Mouse (Mus musculus) gastrocnemius, postnatal 10 days (tissue): ENCODE results near the gene Myrip. TPM values are rescaled to one million over a fixed set of nuclear protein-coding genes. Genes with fewer than 3 reads are reported as not detected.
"Not testable (repeated sequence)": the region's sequence is repeated elsewhere in the genome, so short reads cannot be mapped to it uniquely, and the experiment has no call there.

Source experiments
- DNase-seq: peaks from one replicate; pipeline ENCODE4 v3.0.0; 2021; ENCODE audit warnings: mixed read lengths
- long read RNA-seq, 2 experiments: library from polyadenylated mRNA; stranded (forward); transcript quantifications; one replicate each; pipeline ENCODE4 v2.0.0; 2021
- total RNA-seq, 2 experiments: library from RNA; stranded (reverse); gene quantifications; 2 replicates each; pipeline ENCODE4 v1.2.3; 2021

The Myrip gene
- 1 to 10 TPM in 1 of 2 experiments, under 1 TPM in 1; 0.54 to 1.5 TPM for total RNA-seq
- long read RNA-seq, experiment 1, result 0 reads
- long read RNA-seq, experiment 2, result 0 reads

DNA sequence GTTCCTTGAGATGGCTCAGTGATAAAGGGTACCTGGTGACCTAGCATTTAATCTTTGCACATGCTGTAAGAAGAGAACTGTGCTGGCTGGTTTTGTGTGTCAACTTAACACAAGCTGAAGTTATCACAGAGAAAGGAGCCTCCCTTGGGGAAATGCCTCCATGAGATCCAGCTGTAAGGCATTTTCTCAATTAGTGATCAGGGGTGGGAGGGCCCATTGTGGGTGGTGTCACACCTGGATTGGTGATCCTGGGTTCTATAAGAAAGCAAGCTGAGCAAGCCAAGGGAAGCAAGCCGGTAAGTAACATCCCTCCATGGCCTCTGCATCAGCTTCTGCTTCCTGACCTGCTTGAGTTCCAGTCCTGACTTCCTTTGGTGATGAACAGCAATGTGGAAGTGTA is at the start of gene Myrip:
Gene Myrip (plus strand): TSS at position 301 of the 400 bp plus-strand sequence.
- DNase-seq, result not testable (repeated sequence)

DNA sequence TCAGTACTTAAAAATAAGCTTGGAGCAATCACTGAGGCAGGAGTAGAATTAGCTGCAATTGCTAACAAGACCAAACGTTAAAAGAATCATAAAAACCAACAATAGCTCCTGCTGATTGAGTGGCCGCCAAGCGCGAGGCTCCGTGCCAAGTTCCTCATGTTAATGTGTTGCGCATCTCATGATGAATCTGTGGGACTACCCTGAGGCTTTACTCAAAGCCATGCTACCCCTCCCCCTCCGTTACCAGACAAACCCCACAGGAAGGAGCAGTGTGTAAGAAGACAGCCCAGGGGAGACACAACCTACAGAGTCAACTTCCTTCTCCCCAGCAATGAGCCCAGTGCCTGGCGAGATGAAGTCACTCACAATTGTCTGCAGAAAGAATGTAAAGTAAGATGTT is 41.5 kb upstream of the Myrip start:
- peak; percentile 54 for DNase-seq

DNA sequence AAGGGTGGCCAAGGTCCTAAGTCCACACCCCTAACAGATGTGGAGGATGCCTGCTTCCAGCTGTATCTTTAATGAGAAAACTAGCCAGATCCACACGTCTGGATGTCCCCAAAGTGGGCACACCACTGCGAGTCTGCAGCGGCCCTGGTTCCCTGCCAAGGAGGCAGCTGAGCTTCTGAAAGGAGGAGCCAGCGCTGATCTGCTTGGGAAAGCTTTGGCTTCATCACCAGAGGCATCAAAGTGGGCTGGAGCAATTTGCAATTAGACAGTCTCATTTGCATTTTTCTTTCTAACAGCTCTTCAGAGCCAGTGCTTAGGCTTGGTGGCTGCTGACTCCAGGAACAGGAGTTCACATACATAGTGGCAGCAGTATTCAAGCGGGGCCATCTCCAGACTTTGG is 37.3 kb upstream of the Myrip start:
- peak; percentile 46 for DNase-seq

DNA sequence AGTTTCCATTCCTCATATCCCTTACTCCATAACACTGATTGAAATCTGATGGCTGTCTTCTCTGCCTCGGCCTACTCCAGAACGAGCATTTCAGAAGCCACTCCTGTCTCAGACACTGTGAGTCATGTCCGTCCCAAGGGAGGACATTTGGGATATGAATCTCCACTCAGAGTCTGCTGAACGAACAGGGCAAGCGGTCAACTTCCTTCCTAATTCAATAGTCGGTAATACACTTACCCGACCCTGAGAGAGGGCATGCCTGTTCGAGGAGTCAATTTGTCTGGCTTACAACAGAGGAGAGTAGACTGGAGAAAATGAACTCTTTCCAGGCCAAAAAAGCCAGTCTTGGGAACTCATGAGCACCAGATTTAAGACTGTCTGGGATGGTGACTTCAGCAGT is 28.2 kb upstream of the Myrip start:
- no peak for DNase-seq

GRCm38 (mm10) chr9:120275226-120275625 is 26.1 kb upstream of the Myrip start:
- no peak for DNase-seq

DNA sequence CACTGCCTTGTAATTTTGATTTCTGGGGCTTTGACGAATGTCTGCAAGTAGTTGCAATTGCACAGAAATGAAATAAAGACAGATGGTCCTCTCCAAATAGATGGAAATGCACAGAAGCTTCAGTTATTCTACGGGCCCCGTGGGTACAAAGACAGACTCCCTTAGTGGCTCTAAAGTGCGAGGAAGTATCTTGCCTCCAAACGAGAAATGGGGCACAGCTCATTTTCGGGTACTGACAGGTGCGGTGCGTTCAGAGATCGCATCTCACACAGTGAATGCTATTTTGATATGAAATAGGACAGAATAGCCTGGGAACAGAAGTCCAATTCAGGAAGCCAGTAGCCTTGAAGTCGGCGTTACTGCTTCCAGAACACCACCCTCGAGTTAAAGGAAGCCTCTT is 20.2 kb upstream of the Myrip start:
- no peak for DNase-seq

- no peak for DNase-seq
Observed at GRCm38 (mm10) chr9:120282461-120283047, 18.8 kb upstream of the Myrip start.

GRCm38 (mm10) chr9:120283556-120283955 is 17.8 kb upstream of the Myrip start:
- DNase-seq, result no peak

GRCm38 (mm10) chr9:120288011-120288410 is 13.3 kb upstream of the Myrip start:
- no peak for DNase-seq

GRCm38 (mm10) chr9:120290375-120290774 is 10.9 kb upstream of the Myrip start:
- no peak for DNase-seq

GRCm38 (mm10) chr9:120292488-120292887 is 8.8 kb upstream of the Myrip start:
- no peak for DNase-seq

DNA sequence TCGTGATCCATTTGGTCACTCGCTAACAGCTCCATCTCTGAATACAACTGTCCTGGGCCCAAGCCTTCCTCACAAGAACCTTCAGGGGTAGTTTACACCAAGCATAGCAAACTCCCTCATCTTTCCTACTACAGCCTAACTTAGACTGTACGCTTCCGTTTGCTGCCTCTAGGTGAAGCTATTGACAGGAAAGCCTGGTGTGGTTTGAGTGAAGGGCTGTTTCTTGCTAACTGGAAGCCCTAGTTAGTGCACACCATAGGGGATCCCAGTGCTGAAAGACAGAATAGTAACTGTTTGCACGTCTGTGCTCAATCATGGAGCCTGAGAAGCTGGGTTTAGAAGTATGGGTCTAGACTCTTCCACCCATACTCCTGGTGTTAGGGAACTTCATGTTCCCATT is 5.8 kb upstream of the Myrip start:
- no peak for DNase-seq

- DNase-seq, result no peak
Observed at GRCm38 (mm10) chr9:120296938-120297337, 4.4 kb upstream of the Myrip start.

GRCm38 (mm10) chr9:120299429-120299828 is 1.9 kb upstream of the Myrip start:
- no peak for DNase-seq

GRCm38 (mm10) chr9:120302980-120303452 is 1.7 kb downstream of the Myrip start:
- no peak for DNase-seq

- peak; percentile 17 for DNase-seq
Observed at GRCm38 (mm10) chr9:120303453-120304299, 2.4 kb downstream of the Myrip start.

- DNase-seq, result peak; percentile 11
Observed at GRCm38 (mm10) chr9:120304300-120305137, 3.2 kb downstream of the Myrip start.

DNA sequence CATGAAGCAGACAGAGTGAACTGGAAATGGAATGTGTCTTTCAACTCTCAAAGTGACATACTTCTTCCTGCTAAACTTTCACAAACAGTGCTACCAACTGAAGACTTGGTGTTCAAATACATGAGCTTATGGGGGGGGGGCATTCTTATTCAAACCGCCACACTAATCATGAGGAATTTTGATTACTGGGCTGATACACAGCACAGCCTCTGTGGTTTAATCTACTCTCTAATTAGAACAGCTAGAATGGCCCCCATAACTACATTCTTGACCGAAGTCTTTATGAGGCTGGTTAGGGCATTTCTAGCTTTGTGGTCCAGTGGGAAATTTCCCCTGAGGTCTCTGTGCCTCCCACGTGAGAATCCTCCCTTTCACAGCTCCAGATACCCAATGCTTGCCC is 13.9 kb downstream of the Myrip start:
- no peak for DNase-seq

DNA sequence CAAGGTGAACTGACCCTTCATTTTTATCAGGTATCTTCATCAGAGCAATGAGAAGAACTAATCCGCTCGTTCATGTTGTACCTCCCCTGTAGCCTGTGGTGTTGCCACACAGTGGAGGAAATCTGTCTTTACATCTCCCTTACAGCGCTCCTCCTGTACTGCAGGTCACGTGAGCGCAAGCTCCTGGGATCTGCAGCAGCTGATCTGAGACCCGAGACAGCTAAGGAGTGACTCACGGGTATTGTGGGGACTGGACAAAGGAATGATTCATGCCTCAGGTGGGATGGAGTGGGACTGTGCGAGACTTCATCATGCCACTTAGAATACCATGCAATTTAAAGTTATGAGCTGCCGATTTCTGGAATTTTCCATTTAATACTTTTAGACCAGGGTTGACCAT is 17.8 kb downstream of the Myrip start:
- no peak for DNase-seq

- DNase-seq, result no peak
Observed at GRCm38 (mm10) chr9:120320573-120320972, 19.3 kb downstream of the Myrip start.

DNA sequence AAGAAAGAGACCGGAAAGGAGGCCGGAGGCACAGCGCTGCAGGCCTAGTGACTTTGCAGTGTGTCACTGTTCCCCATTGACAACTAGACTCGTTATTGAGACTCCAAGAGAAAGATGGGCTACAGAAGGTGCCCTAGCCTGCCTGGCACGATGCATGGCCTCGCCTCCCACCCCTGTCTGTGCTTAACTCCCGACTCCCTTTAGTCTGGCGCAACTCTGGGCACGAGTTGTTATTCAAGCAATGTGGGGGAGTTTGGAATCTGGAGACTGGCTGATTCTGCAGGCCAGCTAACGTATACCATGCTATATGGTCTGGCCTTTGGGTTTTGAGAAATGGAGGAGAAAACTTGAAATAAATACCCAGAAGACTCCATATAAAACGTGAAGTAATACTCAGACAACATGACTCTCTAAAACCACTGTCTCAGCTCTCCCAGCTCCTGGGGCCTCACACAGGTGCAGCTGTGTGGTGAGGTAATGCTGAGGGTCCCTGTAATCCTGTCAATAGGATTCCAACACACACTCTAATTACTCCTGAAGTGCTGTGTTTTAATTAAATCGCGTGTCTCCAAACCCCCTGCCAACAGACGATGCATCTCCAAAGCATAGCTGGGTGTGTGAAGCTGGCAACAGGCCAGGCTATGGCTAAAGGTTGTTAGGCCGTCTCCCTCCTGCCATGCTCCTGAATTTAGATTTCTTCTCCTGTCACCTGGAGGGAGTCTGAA is 21.6 kb downstream of the Myrip start:
- no peak for DNase-seq

- DNase-seq, result not testable (repeated sequence)
Observed at GRCm38 (mm10) chr9:120331048-120331447, 29.7 kb downstream of the Myrip start.
